Mouse (Mus musculus): ENCODE measurements around the gene Obsl1. TPM values are rescaled to one million over a fixed set of nuclear protein-coding genes. Genes with fewer than 3 reads are reported as not detected.

Obsl1 gene
- polyA plus RNA-seq, 1 experiment from 2014 or later = 75.1 TPM

DNA sequence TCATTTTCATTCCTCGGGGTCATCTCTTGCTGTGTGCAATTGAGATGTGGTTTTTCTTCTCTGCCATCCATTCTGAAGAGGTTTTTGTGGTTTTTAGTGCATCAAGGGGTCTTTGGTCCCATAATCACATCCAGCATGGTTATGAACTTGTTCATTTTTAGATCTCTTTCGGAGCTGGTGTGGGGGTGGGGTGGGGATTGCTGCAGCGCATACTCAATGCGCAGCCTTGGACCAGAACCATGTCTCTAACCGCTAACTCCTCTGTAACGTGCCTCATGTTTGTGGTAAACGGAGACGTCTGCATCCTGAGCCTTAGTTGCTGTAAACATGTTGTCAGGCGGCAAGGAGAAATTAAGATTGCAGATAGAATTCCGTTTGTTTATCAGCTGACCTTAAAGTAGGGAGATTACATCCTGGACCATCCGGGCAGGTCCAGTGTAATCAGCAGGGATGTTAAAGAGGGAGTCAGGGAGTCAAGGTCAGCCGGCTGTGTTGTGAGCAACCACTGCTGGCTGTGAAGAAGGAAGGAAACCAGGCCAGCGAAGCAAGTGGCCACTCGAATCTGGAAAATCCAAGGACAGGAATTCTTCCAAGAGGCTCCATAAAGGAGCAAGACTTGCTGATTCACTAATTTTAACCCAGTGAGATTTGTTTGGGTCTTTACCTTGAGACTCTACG is 10.6 kb upstream of the Obsl1 start:
- Histone ChIP-seq H3K9ac (no peak overlapping the region), H3K27ac (no peak overlapping the region), H3K9me3 (no peaks in the 10 kb centered on the region), H3K27me3 (replicated peaks) (no peaks in the 10 kb centered on the region), H3K4me1 (peaks cover 23% of the 10 kb centered on the region), H3K36me3 (no peaks in the 10 kb centered on the region), H3K4me3 (replicated peaks) (no peak overlapping the region), H3K4me2 (no peak overlapping the region)
- 62% methylated on average over 15 of the region's 15 CpGs for WGBS
- ATAC-seq (ENCODE audit: insufficient read depth, low FRiP score, low read depth) = no peak

DNA sequence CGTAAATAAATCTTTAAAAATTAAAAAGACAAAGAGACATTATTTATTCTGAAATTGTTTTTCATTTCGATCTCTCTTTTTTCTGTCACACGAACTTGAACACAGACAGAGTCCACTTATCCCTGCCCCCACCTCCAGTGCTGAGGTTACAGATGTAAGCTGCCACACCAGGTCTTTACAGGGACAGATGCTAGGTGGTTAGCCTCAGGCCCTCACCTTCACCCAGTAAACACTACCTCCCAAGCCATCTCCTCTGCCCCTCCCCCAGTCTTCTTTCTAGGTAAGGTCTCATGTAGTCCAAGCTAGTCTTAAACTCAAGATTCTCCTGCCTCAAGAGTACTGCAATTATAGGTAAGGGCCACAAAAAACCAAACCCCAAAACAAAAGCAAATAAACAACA is 6.3 kb upstream of the Obsl1 start:
- H3K9me3 ChIP-seq = no peaks in the 10 kb centered on the region
- 90% methylated on average over 3 of the region's 3 CpGs for WGBS
- no peak overlapping the region for H3K4me2 ChIP-seq
- no peaks in the 10 kb centered on the region for H3K27me3 ChIP-seq (replicated peaks)
- ATAC-seq (ENCODE audit: insufficient read depth, low FRiP score, low read depth) = no peak
- no peak overlapping the region for H3K4me3 ChIP-seq (replicated peaks)
- H3K36me3 ChIP-seq = no peaks in the 10 kb centered on the region
- peaks cover 8% of the 10 kb centered on the region; the same call in 1 of the 2 replicates for H3K4me1 ChIP-seq
- H3K27ac ChIP-seq = no peak overlapping the region
- no peak overlapping the region for H3K9ac ChIP-seq

DNA sequence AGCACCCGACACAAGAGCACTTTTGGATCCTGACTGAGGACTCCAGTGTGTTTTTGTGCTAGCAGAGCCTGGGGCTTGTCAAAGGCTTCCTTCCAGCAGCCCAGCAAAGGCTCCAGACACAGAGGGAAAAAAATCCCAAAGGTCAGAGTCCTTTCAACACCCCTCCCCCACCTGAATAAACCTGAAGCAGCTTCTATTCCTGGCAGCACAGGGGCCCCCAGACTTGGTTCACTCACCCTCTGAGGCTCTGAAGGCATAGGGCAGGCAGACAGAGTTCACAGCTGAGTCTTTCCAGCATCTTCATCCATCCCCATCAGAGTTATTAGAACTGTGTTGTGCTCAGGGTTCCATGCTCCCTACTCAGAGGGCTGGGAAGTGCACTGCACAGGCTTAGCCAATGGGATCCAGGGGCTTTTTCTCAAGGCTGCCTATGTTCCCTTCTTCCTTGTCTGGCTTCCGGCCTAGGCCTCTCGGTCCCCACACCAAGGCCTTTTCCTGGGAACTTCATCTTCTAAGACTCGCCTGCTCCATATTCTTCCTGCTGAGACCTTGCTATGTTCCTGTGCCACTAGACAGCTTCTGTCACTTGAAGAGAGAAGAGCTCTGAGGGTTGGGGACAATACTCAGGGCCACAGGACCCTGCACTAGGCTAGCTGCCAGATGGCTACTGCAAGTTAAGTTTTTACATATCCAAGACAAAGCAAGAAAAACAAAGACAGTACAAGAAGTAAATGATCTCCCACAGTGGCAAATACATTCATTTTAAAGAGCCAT is 5.4 kb upstream of the Obsl1 start:
- Histone ChIP-seq H3K4me1 (peaks cover 17% of the 10 kb centered on the region), H3K4me2 (no peak overlapping the region), H3K4me3 (replicated peaks) (no peak overlapping the region), H3K9ac (no peak overlapping the region), H3K27ac (peak overlapping the region; percentile 72), H3K27me3 (replicated peaks) (no peaks in the 10 kb centered on the region), H3K9me3 (no peaks in the 10 kb centered on the region), H3K36me3 (no peaks in the 10 kb centered on the region)
- 48% methylated on average over 4 of the region's 4 CpGs for WGBS
- ATAC-seq (ENCODE audit: insufficient read depth, low FRiP score, low read depth) = peak; percentile 56; the same call in 1 of the 2 replicates

DNA sequence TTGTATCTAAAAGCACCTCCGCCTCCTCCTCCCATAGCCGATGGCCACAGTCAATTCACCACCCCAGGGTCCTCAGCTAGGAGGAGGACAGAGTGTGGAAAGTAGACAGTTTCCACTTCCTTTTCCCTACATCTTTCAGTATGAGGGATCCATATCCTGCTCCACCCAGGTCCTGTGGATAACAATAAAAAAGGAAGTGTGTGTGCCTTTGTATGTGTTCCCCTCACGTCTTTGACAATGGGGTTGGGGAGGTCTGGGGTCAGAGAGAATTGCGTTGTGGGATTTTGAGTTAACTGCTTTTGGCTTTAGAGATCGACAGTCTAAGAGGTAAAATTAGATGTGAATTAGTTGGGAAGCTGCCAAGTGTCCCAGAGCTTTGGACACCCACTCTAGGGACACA is 3.9 kb upstream of the Obsl1 start:
- ATAC-seq (ENCODE audit: insufficient read depth, low FRiP score, low read depth) = no peak
- peaks cover 19% of the 10 kb centered on the region for H3K4me1 ChIP-seq
- no peaks in the 10 kb centered on the region for H3K36me3 ChIP-seq
- H3K27ac ChIP-seq = no peak overlapping the region
- H3K9ac ChIP-seq = no peak overlapping the region
- 67% methylated on average over 5 of the region's 5 CpGs for WGBS
- no peaks in the 10 kb centered on the region for H3K9me3 ChIP-seq
- no peak overlapping the region for H3K4me2 ChIP-seq
- H3K4me3 ChIP-seq (replicated peaks) = no peak overlapping the region
- H3K27me3 ChIP-seq (replicated peaks) = no peaks in the 10 kb centered on the region

DNA sequence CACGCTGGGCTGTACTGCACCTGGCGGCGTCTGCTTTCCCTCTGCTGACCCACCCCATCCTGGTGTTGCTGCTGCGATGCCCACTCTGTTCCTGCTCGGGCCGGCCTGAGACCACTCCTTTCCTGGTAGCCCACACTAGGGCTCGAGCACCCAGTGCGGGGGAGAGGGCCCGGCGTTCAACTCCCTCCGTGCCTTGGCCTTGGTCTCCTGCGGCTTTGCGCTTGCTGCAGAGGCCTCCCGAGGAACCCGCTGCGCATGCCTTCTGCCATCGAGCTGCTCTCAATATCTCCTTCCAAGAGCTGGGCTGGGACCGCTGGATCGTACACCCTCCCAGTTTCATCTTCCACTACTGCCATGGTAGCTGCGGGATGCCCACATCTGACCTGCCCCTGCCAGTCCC is 3.3 kb upstream of the Obsl1 start:
- Histone ChIP-seq H3K27me3 (replicated peaks) (no peaks in the 10 kb centered on the region), H3K27ac (no peak overlapping the region), H3K36me3 (no peaks in the 10 kb centered on the region), H3K9ac (no peak overlapping the region), H3K4me3 (replicated peaks) (no peak overlapping the region), H3K9me3 (no peaks in the 10 kb centered on the region), H3K4me1 (peaks cover 24% of the 10 kb centered on the region), H3K4me2 (no peak overlapping the region)
- WGBS = 60% methylated on average over 20 of the region's 20 CpGs
- ATAC-seq (ENCODE audit: insufficient read depth, low FRiP score, low read depth) = no peak

DNA sequence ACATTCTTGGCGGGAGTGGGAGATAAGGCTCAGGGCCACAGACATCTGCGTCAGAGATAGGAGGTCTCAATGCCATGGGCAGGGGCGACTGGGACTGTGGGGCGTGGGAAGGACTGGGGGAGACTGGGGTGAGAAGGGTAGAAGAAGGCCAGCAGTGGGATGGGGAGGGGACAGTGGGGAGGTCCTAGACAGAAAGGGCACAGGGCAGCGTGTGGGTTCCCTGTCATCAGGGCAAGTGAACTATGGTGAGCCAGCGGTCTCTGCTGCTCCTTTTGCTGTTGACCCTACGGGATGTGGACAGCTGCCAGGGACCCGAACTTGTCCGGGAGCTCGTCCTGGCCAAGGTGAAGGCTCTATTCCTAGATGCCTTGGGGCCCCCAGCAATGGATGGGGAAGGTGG is 754 bp upstream of the Obsl1 start, which contains the start of gene Inha:
Gene Inha (plus strand): TSS at position 72 of the 400 bp plus-strand sequence.
- 55% methylated on average over 10 of the region's 10 CpGs for WGBS
- Histone ChIP-seq H3K9me3 (no peaks in the 10 kb centered on the region), H3K27ac (peak within 1 kb of the TSS; percentile 98), H3K27me3 (replicated peaks) (no peaks in the 10 kb centered on the region), H3K4me1 (peaks cover 42% of the 10 kb centered on the region), H3K4me2 (peak within 1 kb of the TSS; percentile 92), H3K9ac (peak within 1 kb of the TSS; percentile 98), H3K4me3 (replicated peaks) (peak within 1 kb of the TSS; percentile 91), H3K36me3 (peaks cover 10% of the 10 kb centered on the region)
- ATAC-seq (ENCODE audit: insufficient read depth, low FRiP score, low read depth) = no peak

DNA sequence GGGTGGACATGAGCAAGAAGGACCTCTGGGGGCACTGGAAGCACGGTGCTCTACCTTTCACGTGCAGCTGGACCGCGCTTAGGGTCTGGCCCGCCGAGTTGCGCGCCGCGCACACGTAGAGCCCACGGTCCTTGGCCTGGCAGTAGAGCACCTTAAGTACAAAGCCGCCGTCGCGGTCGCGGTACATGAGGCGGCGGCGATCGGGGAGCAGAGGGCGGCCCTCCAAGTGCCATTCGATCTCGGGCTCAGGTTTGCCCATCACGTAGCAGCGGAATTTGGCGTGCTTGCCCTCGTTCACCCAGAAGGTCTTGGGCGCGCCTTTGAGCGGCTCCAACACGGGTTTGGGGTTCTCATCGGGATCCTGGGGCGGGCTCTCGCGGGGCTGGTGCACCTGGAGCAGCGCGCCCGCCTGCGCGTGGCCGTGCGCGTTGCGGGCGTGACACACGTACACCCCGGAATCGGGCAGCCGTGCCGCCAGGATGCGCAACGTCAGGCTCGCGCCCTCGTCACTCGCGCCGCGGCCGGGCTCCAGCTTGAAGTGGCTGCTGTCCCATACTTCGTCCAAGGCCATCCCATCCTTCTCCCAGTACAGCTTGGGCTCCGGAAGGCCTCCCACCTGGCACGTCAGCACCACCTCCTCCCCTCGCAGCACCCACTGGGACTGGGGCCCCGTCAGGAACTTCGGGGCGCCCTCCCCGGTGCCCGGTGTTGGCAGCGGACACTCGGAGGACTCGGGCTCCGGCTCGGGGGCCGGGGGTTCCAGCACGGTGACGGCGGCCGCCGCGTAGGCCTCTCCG is 895 bp downstream of the Obsl1 start:
- Histone ChIP-seq H3K4me3 (replicated peaks) (peak overlapping the region; percentile 91), H3K27ac (peak overlapping the region; percentile 98), H3K36me3 (peaks cover 21% of the 10 kb centered on the region), H3K27me3 (replicated peaks) (no peaks in the 10 kb centered on the region), H3K4me1 (peaks cover 34% of the 10 kb centered on the region), H3K9me3 (no peaks in the 10 kb centered on the region), H3K4me2 (peak overlapping the region; percentile 92), H3K9ac (peak overlapping the region; percentile 98)
- WGBS = under 1% methylated on average over 83 of the region's 84 CpGs
- peak; percentile 12; the same call in 1 of the 2 replicates for ATAC-seq (ENCODE audit: insufficient read depth, low FRiP score, low read depth)

DNA sequence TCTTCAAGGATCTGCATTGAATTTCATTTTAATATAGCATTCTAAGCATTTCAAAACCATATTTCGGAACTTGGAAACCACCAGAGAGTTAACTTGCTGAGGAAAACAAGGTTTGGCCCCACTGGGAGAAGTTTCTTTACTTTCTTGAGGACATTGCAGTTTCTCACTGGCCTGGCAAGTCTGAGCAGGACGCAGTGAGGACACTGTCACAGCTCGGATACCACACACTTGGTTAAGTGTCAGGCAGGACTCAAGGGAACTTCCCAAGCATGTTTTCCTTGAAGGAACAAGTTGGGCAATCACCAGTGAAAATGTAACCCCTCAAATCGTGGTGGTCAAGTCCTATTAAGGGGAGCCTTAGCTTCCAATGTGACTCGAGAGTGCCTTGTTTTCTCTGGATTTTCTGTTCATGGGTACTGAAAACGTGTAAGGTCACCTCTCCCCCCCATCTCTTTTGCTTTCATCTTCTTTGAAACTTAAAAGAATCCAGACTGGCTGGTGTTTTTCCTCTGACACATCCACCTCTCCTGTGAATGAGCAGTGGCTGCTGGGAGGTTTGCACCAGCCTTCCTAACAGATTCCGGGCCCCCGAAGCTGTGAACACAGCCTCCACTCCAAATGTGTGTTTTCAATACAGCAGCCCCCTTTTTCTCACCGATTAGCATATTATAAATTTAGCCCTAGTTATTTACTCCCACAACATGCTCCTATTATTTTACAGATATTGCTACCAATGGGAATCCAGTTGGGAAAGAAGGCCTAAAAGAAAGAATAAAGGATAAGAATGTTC is 1.8 kb downstream of the Obsl1 start:
- Histone ChIP-seq H3K4me2 (peak overlapping the region; percentile 92), H3K4me1 (peaks cover 34% of the 10 kb centered on the region), H3K9ac (peak overlapping the region; percentile 98), H3K4me3 (replicated peaks) (peak overlapping the region; percentile 91), H3K27ac (peak overlapping the region; percentile 98; the same call in 1 of the 2 replicates), H3K27me3 (replicated peaks) (no peaks in the 10 kb centered on the region), H3K9me3 (no peaks in the 10 kb centered on the region), H3K36me3 (peaks cover 28% of the 10 kb centered on the region)
- no peak for ATAC-seq (ENCODE audit: insufficient read depth, low FRiP score, low read depth)
- WGBS = 49% methylated on average over 9 of the region's 9 CpGs

DNA sequence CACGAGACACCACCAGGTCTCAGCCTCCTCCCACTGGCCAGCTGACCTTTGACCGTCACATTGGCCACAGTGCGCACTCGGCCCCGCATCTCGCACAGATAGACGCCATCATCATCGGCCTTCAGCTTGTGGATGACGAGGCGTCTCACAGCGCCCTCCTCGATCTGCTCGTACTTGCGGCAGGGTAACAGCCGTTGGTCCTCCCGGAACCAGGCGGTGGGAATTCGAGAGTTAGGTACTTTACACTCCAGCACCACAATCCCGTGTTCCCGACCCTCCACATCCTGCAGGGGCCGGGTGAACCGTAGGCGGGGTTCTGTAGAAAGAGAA is 2.6 kb downstream of the Obsl1 start:
- Histone ChIP-seq H3K4me1 (peaks cover 34% of the 10 kb centered on the region), H3K27ac (no peak overlapping the region), H3K27me3 (replicated peaks) (no peaks in the 10 kb centered on the region), H3K9ac (no peak overlapping the region), H3K36me3 (peaks cover 35% of the 10 kb centered on the region), H3K4me3 (replicated peaks) (peak overlapping the region; percentile 12; the same call in 1 of the 2 replicates), H3K9me3 (no peaks in the 10 kb centered on the region), H3K4me2 (peak overlapping the region; percentile 92)
- no peak for ATAC-seq (ENCODE audit: insufficient read depth, low FRiP score, low read depth)
- 69% methylated on average over 23 of the region's 23 CpGs for WGBS

DNA sequence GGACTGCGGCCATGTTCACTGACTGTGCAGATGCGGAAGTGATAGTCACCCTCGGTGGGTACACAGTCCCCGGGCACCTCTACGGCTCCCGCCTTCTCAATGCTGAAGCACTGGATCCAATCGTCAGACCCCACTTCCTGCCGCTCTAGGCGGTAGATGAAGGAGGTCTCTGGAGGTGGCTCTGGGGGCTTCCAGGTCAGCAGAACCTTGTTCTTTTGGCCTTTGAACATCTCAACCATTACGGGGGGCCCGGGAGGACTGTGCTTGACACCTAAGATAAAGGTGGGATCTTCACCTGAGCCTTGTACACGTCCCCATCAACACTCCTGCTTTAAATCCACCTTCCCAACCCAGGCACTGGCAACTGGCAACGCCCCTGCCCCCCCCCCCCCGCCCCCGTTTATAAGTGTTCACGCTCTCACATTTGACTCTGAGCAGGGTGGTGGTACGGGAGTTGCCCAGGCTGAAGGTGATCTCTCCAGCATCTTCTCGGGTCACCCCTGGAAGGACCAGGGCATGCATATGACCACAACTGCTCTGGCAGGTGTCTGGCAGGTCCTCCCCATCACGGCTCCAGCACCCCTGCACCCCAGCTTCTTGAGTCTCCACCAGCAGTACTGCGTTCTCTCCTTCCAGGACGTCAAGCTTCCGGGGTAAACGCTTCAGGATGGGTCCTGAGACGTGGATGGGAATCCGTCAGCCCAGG is 3.2 kb downstream of the Obsl1 start:
- Histone ChIP-seq H3K9me3 (no peaks in the 10 kb centered on the region), H3K36me3 (peaks cover 40% of the 10 kb centered on the region), H3K4me3 (replicated peaks) (peak overlapping the region; percentile 12; the same call in 1 of the 2 replicates), H3K9ac (no peak overlapping the region), H3K27me3 (replicated peaks) (no peaks in the 10 kb centered on the region), H3K4me2 (0 out of 2 replicates have a peak overlapping the region, but pooled peaks have one; percentile 3), H3K27ac (no peak overlapping the region), H3K4me1 (peaks cover 34% of the 10 kb centered on the region)
- ATAC-seq (ENCODE audit: insufficient read depth, low FRiP score, low read depth) = no peak
- WGBS = 85% methylated on average over 25 of the region's 25 CpGs

DNA sequence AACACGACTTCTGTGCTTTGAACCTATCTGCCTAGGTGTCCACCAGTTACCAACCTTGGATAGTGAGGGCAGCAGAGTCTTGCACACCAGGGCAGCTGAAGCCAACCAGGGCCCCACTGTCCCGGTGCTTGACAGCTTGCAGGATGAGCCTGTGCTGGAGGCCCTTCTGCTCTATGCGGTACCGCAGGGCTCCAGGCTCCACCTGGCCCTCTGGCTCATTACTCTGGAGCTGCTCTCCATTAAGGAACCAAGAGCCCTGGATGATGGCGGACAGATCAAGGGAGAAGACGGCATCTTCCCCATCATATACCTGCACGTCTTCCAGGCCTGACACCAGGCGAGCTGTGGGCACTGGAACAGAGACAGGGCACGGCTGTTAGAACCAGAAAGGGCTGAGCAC is 4.3 kb downstream of the Obsl1 start:
- Histone ChIP-seq H3K27ac (no peak overlapping the region), H3K4me1 (peaks cover 27% of the 10 kb centered on the region), H3K36me3 (peaks cover 52% of the 10 kb centered on the region), H3K9ac (no peak overlapping the region), H3K9me3 (no peaks in the 10 kb centered on the region), H3K4me3 (replicated peaks) (no peak overlapping the region), H3K27me3 (replicated peaks) (no peaks in the 10 kb centered on the region), H3K4me2 (no peak overlapping the region)
- no peak for ATAC-seq (ENCODE audit: insufficient read depth, low FRiP score, low read depth)
- WGBS = 96% methylated on average over 9 of the region's 9 CpGs

All from stomach, embryonic 15.5 days (tissue).